Mouse (Mus musculus) hindbrain, embryonic 16.5 days (tissue): Measurements from ENCODE around the gene Pknox2. TPM values are rescaled to one million over a fixed set of nuclear protein-coding genes. Genes with fewer than 3 reads are reported as not detected.

ENCODE experiments used
- ATAC-seq: fragments of 200-750 bp; cut with Nextera tagmentation; 2 replicates; pipeline ENCODE4 v1.8.0; 2017; ENCODE audit warnings: moderate TSS enrichment, moderate library complexity
- H3K27ac ChIP-seq: fragments of 300-500 bp; sonication (generic); 2 replicates; pipeline ENCODE4 v1.5.1; 2014; ENCODE audit warnings: low read depth, mild to moderate bottlenecking, control low read depth, low read length, moderate library complexity
- H3K27me3 ChIP-seq: fragments of 300-500 bp; sonication (generic); replicated peaks from 2 replicates; pipeline ENCODE4 v1.6.1; 2014; ENCODE audit warnings: low read length; ENCODE audit not compliant: control insufficient read depth, insufficient read depth
- H3K36me3 ChIP-seq: fragments of 300-500 bp; sonication (generic); 2 replicates; pipeline ENCODE4 v1.6.1; 2014; ENCODE audit warnings: mild to moderate bottlenecking, low read length, moderate library complexity, mixed read lengths; ENCODE audit not compliant: control insufficient read depth, insufficient read depth
- H3K4me1 ChIP-seq: fragments of 300-500 bp; sonication (generic); 2 replicates; pipeline ENCODE4 v1.6.1; 2014; ENCODE audit warnings: low read depth, low read length; ENCODE audit not compliant: control insufficient read depth, insufficient read depth
- H3K4me2 ChIP-seq: fragments of 300-500 bp; sonication (generic); 2 replicates; pipeline ENCODE4 v1.6.1; 2014; ENCODE audit warnings: mild to moderate bottlenecking, low read length, control low read depth, moderate library complexity
- H3K4me3 ChIP-seq: fragments of 300-500 bp; sonication (generic); 2 replicates; pipeline ENCODE4 v1.5.1; 2014; ENCODE audit warnings: mild to moderate bottlenecking, low read length, control low read depth, moderate library complexity
- H3K9ac ChIP-seq: fragments of 300-500 bp; sonication (generic); 2 replicates; pipeline ENCODE4 v1.6.1; 2014; ENCODE audit warnings: low read depth, mild to moderate bottlenecking, control low read depth, low read length, moderate library complexity
- H3K9me3 ChIP-seq: fragments of 300-500 bp; sonication (generic); 2 replicates; pipeline ENCODE4 v1.6.1; 2014; ENCODE audit warnings: mild to moderate bottlenecking, low read length, moderate library complexity; ENCODE audit not compliant: control insufficient read depth
- WGBS: fragments of 180-500 bp; shearing (Covaris S2); extraction: QIAGEN DNeasy Blood & Tissue Kit; methylation state at CpG from one replicate; pipeline ENCODE4 v1.1.7; 2014; 5-methylcytosine and 5-hydroxymethylcytosine counted together
- polyA plus RNA-seq: library from polyadenylated mRNA; unstranded; fragments of >200 nt; fragmentation: Nextera tagmentation; extraction: Ambion mirVana; gene quantifications from 2 replicates; pipeline ENCODE4 v1.2.1, GENCODE M21; 2015

Gene Pknox2
- polyA plus RNA-seq, 1 experiment from 2014 or later = 32.2 TPM

GRCm38 (mm10) chr9:36846346-36846745 is 300.9 kb downstream of the Pknox2 start:
- H3K27me3 ChIP-seq = no peaks in the 10 kb centered on the region
- H3K27ac ChIP-seq = no peak overlapping the region
- WGBS = 51% methylated on average over 4 of the region's 4 CpGs
- no peak for ATAC-seq
- no peaks in the 10 kb centered on the region for H3K9me3 ChIP-seq
- peaks cover 39% of the 10 kb centered on the region for H3K36me3 ChIP-seq
- H3K4me3 ChIP-seq = no peak overlapping the region
- no peak overlapping the region for H3K4me2 ChIP-seq
- no peaks in the 10 kb centered on the region for H3K4me1 ChIP-seq
- H3K9ac ChIP-seq = no peak overlapping the region

Other genes starting within 250 kb of the Pknox2 start
- 10.1 and 11.0 TPM in 2 replicates for gene Tmem218, start 60.8 kb upstream of the Pknox2 start, polyA plus RNA-seq
- 1.9 and 2.6 TPM in 2 replicates for gene Slc37a2, start 108.3 kb upstream of the Pknox2 start, polyA plus RNA-seq
- 6.1 and 7.1 TPM in 2 replicates for gene Ccdc15, start 201.0 kb upstream of the Pknox2 start, polyA plus RNA-seq
- gene Hepacam, start 219.9 kb upstream of the Pknox2 start, polyA plus RNA-seq = 42.0 and 46.2 TPM in 2 replicates